Comparison of ENCODE assay signal across 18 mouse cellular contexts in genomic region chr7:16893612-16894011, GRCm38 (mm10). TPM values are rescaled to one million over a fixed set of nuclear protein-coding genes. Genes with fewer than 3 reads are reported as not detected.
DNase-seq lines count a peak whose midpoint lies in the region; ATAC-seq and TF ChIP-seq lines count a peak whose summit lies in the region.
"Had no signal": no experiment of that assay in that cellular context is flagged by ENCODE, and none has a peak within 500 bp of the region (broad histone marks: within the 10 kb centered on the region; RNA-seq: fewer than 3 reads in every experiment).

No protein-coding gene starts in this region.

- H3K27me3 ChIP-seq in hindbrain, embryonic 12.5 days: peaks cover 31% of the 10 kb centered on the region
- H3K27me3 ChIP-seq in hindbrain, postnatal 0 days (ENCODE audit: insufficient read depth, low read length): no peaks in the 10 kb centered on the region
- H3K27me3 ChIP-seq in stomach, embryonic 15.5 days (replicated peaks): 0 out of 2 replicates have a peak, but pooled peaks cover 4% of the 10 kb centered on the region
- H3K27me3 ChIP-seq in stomach, postnatal 0 days (ENCODE audit: control insufficient read depth, insufficient read depth, low read length): no peaks in the 10 kb centered on the region
- H3K27me3 ChIP-seq in midbrain, embryonic 14.5 days (ENCODE audit: control insufficient read depth, insufficient read depth, low read length): 0 out of 2 replicates have a peak, but pooled peaks cover 8% of the 10 kb centered on the region

- H3K4me1 ChIP-seq in hindbrain, embryonic 12.5 days: peaks cover 49% of the 10 kb centered on the region
- peaks cover 4% of the 10 kb centered on the region; the same call in 1 of the 2 replicates for H3K4me1 ChIP-seq in hindbrain, postnatal 0 days (ENCODE audit: insufficient read depth, low read length)
- peaks cover 25% of the 10 kb centered on the region for H3K4me1 ChIP-seq in stomach, embryonic 15.5 days
- no peaks in the 10 kb centered on the region; the same call in 1 of the 2 replicates for H3K4me1 ChIP-seq in stomach, postnatal 0 days (replicated peaks; ENCODE audit: control insufficient read depth, insufficient read depth)
- H3K4me1 ChIP-seq in midbrain, embryonic 14.5 days (ENCODE audit: control insufficient read depth, insufficient read depth, low read length): peaks cover 11% of the 10 kb centered on the region; the same call in 1 of the 2 replicates

- H3K9me3 ChIP-seq in hindbrain, embryonic 12.5 days (replicated peaks): no peaks in the 10 kb centered on the region
- no peaks in the 10 kb centered on the region for H3K9me3 ChIP-seq in hindbrain, postnatal 0 days (ENCODE audit: low read length)
- no peaks in the 10 kb centered on the region for H3K9me3 ChIP-seq in stomach, embryonic 15.5 days
- no peaks in the 10 kb centered on the region for H3K9me3 ChIP-seq in stomach, postnatal 0 days (ENCODE audit: control insufficient read depth, low read length)
- no peaks in the 10 kb centered on the region for H3K9me3 ChIP-seq in midbrain, embryonic 14.5 days (ENCODE audit: control insufficient read depth, low read length)
- H3K9me3 ChIP-seq: G1E; limb, embryonic 15.5 days had no signal

- WGBS in hindbrain, embryonic 12.5 days: 7% methylated on average over 6 of the region's 6 CpGs
- WGBS in hindbrain, postnatal 0 days: 9% methylated on average over 6 of the region's 6 CpGs
- WGBS in stomach, embryonic 15.5 days: 19% methylated on average over 6 of the region's 6 CpGs
- 29% methylated on average over 6 of the region's 6 CpGs for WGBS in stomach, postnatal 0 days
- WGBS in midbrain, embryonic 14.5 days: 5% methylated on average over 6 of the region's 6 CpGs

- no peak for ATAC-seq in hindbrain, embryonic 12.5 days (ENCODE audit: low FRiP score)
- ATAC-seq in hindbrain, postnatal 0 days: no peak
- no peak for ATAC-seq in stomach, embryonic 15.5 days (ENCODE audit: insufficient read depth, low FRiP score, low read depth)
- no peak for ATAC-seq in stomach, postnatal 0 days (ENCODE audit: low FRiP score, low TSS enrichment)
- ATAC-seq in midbrain, embryonic 14.5 days (ENCODE audit: low FRiP score, low TSS enrichment): no peak
- ATAC-seq: activated CD4-positive, CD25-positive, alpha-beta regulatory T cell, adult 4 months; inflammation-experienced regulatory T-cells, adult 6 months had no signal

- TF ChIP-seq EP300 in stomach, postnatal 0 days (optimal IDR thresholded peaks at IDR 0.05): no peak

- no peak overlapping the region for H3K9ac ChIP-seq in hindbrain, embryonic 12.5 days
- H3K9ac ChIP-seq in hindbrain, postnatal 0 days (replicated peaks; ENCODE audit: low read length): no peak overlapping the region
- no peak overlapping the region for H3K9ac ChIP-seq in stomach, embryonic 15.5 days
- no peak overlapping the region for H3K9ac ChIP-seq in stomach, postnatal 0 days (ENCODE audit: low read length)
- no peak overlapping the region for H3K9ac ChIP-seq in midbrain, embryonic 14.5 days (replicated peaks; ENCODE audit: low read length)
- H3K9ac ChIP-seq: limb, embryonic 15.5 days had no signal

- intact Hi-C loops in left cerebral cortex, adult 2 months (cut with DNase I): no loop called here

- H3K4me2 ChIP-seq in hindbrain, embryonic 12.5 days (replicated peaks): peak overlapping the region; percentile 60
- no peak overlapping the region for H3K4me2 ChIP-seq in hindbrain, postnatal 0 days (ENCODE audit: low read depth, low read length)
- peak overlapping the region; percentile 17; the same call in 1 of the 2 replicates for H3K4me2 ChIP-seq in stomach, embryonic 15.5 days
- no peak overlapping the region for H3K4me2 ChIP-seq in stomach, postnatal 0 days (replicated peaks; ENCODE audit: low read depth)
- peak overlapping the region; percentile 46; the same call in 1 of the 2 replicates for H3K4me2 ChIP-seq in midbrain, embryonic 14.5 days (ENCODE audit: low read length)

- no peak for TF ChIP-seq CTCF in hindbrain, postnatal 0 days (IDR thresholded peaks at IDR 0.05; ENCODE audit: low read depth)
- TF ChIP-seq CTCF in stomach, postnatal 0 days (IDR thresholded peaks at IDR 0.05; ENCODE audit: low read depth): no peak
- no peak for TF ChIP-seq CTCF in left cerebral cortex, adult 2 months (IDR thresholded peaks at IDR 0.05)

- H3K4me3 ChIP-seq in hindbrain, embryonic 12.5 days: peak overlapping the region; percentile 3; the same call in 1 of the 2 replicates
- no peak overlapping the region for H3K4me3 ChIP-seq in hindbrain, postnatal 0 days (ENCODE audit: low read length)
- no peak overlapping the region for H3K4me3 ChIP-seq in stomach, embryonic 15.5 days (replicated peaks)
- H3K4me3 ChIP-seq in stomach, postnatal 0 days (ENCODE audit: low read depth, low read length): no peak overlapping the region
- H3K4me3 ChIP-seq in midbrain, embryonic 14.5 days (replicated peaks; ENCODE audit: low read depth, low read length): peak overlapping the region; percentile 9; the same call in 1 of the 2 replicates
- H3K4me3 ChIP-seq in left cerebral cortex, adult 2 months: no peak overlapping the region
- H3K4me3 ChIP-seq: erythroblast, embryonic 14.5 days had no signal

- no peak overlapping the region for H3K27ac ChIP-seq in hindbrain, embryonic 12.5 days
- no peak overlapping the region for H3K27ac ChIP-seq in hindbrain, postnatal 0 days
- no peak overlapping the region for H3K27ac ChIP-seq in stomach, embryonic 15.5 days
- no peak overlapping the region for H3K27ac ChIP-seq in stomach, postnatal 0 days (replicated peaks)
- H3K27ac ChIP-seq in midbrain, embryonic 14.5 days (replicated peaks; ENCODE audit: low read depth, low read length): peak overlapping the region; percentile 63; the same call in 1 of the 2 replicates
- H3K27ac ChIP-seq in left cerebral cortex, adult 2 months: no peak overlapping the region
- H3K27ac ChIP-seq: limb, embryonic 15.5 days had no signal

- no peaks in the 10 kb centered on the region for H3K36me3 ChIP-seq in hindbrain, embryonic 12.5 days
- H3K36me3 ChIP-seq in hindbrain, postnatal 0 days (ENCODE audit: insufficient read depth, low read length): no peaks in the 10 kb centered on the region
- no peaks in the 10 kb centered on the region for H3K36me3 ChIP-seq in stomach, embryonic 15.5 days
- no peaks in the 10 kb centered on the region for H3K36me3 ChIP-seq in stomach, postnatal 0 days (ENCODE audit: control insufficient read depth, insufficient read depth, low read length)
- H3K36me3 ChIP-seq in midbrain, embryonic 14.5 days (ENCODE audit: control insufficient read depth, insufficient read depth, low read length): no peaks in the 10 kb centered on the region
- H3K36me3 ChIP-seq: G1E had no signal

- peak; percentile 58 for DNase-seq in cerebellum, adult 9-11 months
- no peak for DNase-seq in cerebellum, adult 9-10 months
- no peak for DNase-seq in hindbrain, postnatal 0 days (ENCODE audit: low spot score)
- DNase-seq in stomach, postnatal 0 days (ENCODE audit: low spot score): no peak
- DNase-seq in midbrain, embryonic 14.5 days: no peak
- no peak for DNase-seq in left cerebral cortex, adult 2 months (ENCODE audit: extremely low spot score in 1 of 2, low spot score in 2 of 2)
- DNase-seq: cerebellum, postnatal 25 days; gastrocnemius, postnatal 36 days had no signal

RNA-seq across cellular contexts. Expression of gene Gng8, which starts 2.0 kb away (rescaled TPM):
- polyA plus RNA-seq in hindbrain, embryonic 12.5 days (2016; fragmentation: Nextera tagmentation; extraction: Ambion mirVana): 12.1 and 13.6 TPM in 2 replicates
- 4.1 TPM in 1 of 2 replicates, not detected in the other for total RNA-seq in hindbrain, postnatal 0 days (2014; rRNA removed)
- polyA plus RNA-seq in hindbrain, postnatal 0 days (2015; fragmentation: Nextera tagmentation; extraction: Ambion mirVana): 0.62 and 4.7 TPM in 2 replicates
- polyA plus RNA-seq in stomach, embryonic 15.5 days (2015; fragmentation: Nextera tagmentation; extraction: Ambion mirVana): 8.9 and 9.8 TPM in 2 replicates
- 7.3 and 7.4 TPM in 2 replicates for polyA plus RNA-seq in stomach, postnatal 0 days (2015; fragmentation: Nextera tagmentation; extraction: Ambion mirVana)
- 11.7 and 17.2 TPM in 2 replicates for polyA plus RNA-seq in midbrain, embryonic 14.5 days (2014; fragmentation: Nextera tagmentation; extraction: Ambion mirVana)
- total RNA-seq in left cerebral cortex, adult 2 months (2021): 1 to 10 TPM; 1.8 to 2.7 TPM
- total RNA-seq: G1E; megakaryocyte progenitor cell, adult 5-6 weeks had no signal
- polyA plus RNA-seq: activated CD4-positive, CD25-positive, alpha-beta regulatory T cell, adult 4 months; erythroblast, embryonic 14.5 days; G1E; inflammation-experienced regulatory T-cells, adult 6 months had no signal

RNA-seq across cellular contexts. Expression of gene Ptgir, which starts 12.7 kb away (rescaled TPM):
- 1.6 and 2.1 TPM in 2 replicates for polyA plus RNA-seq in hindbrain, embryonic 12.5 days (2016; fragmentation: Nextera tagmentation; extraction: Ambion mirVana)
- 0.18 and 0.21 TPM in 2 replicates for total RNA-seq in hindbrain, postnatal 0 days (2014; rRNA removed)
- 0.05 TPM in 2 replicates for polyA plus RNA-seq in hindbrain, postnatal 0 days (2015; fragmentation: Nextera tagmentation; extraction: Ambion mirVana)
- polyA plus RNA-seq in stomach, embryonic 15.5 days (2015; fragmentation: Nextera tagmentation; extraction: Ambion mirVana): 2.4 and 2.5 TPM in 2 replicates
- 1.5 and 1.6 TPM in 2 replicates for polyA plus RNA-seq in stomach, postnatal 0 days (2015; fragmentation: Nextera tagmentation; extraction: Ambion mirVana)
- polyA plus RNA-seq in midbrain, embryonic 14.5 days (2014; fragmentation: Nextera tagmentation; extraction: Ambion mirVana): 0.16 and 0.30 TPM in 2 replicates
- total RNA-seq in left cerebral cortex, adult 2 months (2021): under 1 TPM; 0.11 to 0.21 TPM
- total RNA-seq: layer of hippocampus, adult 8-10 months had no signal
- polyA plus RNA-seq: neural tube, embryonic 14.5 days had no signal

RNA-seq across cellular contexts. Expression of gene Dact3, which starts 18.5 kb away (rescaled TPM):
- 9.0 and 10.4 TPM in 2 replicates for polyA plus RNA-seq in hindbrain, embryonic 12.5 days (2016; fragmentation: Nextera tagmentation; extraction: Ambion mirVana)
- 85.9 and 95.6 TPM in 2 replicates for total RNA-seq in hindbrain, postnatal 0 days (2014; rRNA removed)
- 7.2 TPM in 2 replicates for polyA plus RNA-seq in hindbrain, postnatal 0 days (2015; fragmentation: Nextera tagmentation; extraction: Ambion mirVana)
- polyA plus RNA-seq in stomach, embryonic 15.5 days (2015; fragmentation: Nextera tagmentation; extraction: Ambion mirVana): 3.9 and 4.6 TPM in 2 replicates
- 3.5 and 5.1 TPM in 2 replicates for polyA plus RNA-seq in stomach, postnatal 0 days (2015; fragmentation: Nextera tagmentation; extraction: Ambion mirVana)
- polyA plus RNA-seq in midbrain, embryonic 14.5 days (2014; fragmentation: Nextera tagmentation; extraction: Ambion mirVana): 4.9 and 6.2 TPM in 2 replicates
- 100 to 1,000 TPM; 188 to 196 TPM for total RNA-seq in left cerebral cortex, adult 2 months (2021)
- polyA plus RNA-seq: activated CD4-positive, CD25-positive, alpha-beta regulatory T cell, adult 4 months; inflammation-experienced regulatory T-cells, adult 6 months had no signal

RNA-seq across cellular contexts. Expression of gene Calm3, which starts 30.3 kb away (rescaled TPM):
- polyA plus RNA-seq in hindbrain, embryonic 12.5 days (2016; fragmentation: Nextera tagmentation; extraction: Ambion mirVana): 185 and 210 TPM in 2 replicates
- 1,865 and 2,018 TPM in 2 replicates for total RNA-seq in hindbrain, postnatal 0 days (2014; rRNA removed)
- 435 and 441 TPM in 2 replicates for polyA plus RNA-seq in hindbrain, postnatal 0 days (2015; fragmentation: Nextera tagmentation; extraction: Ambion mirVana)
- 101 and 113 TPM in 2 replicates for polyA plus RNA-seq in stomach, embryonic 15.5 days (2015; fragmentation: Nextera tagmentation; extraction: Ambion mirVana)
- 49.1 and 58.7 TPM in 2 replicates for polyA plus RNA-seq in stomach, postnatal 0 days (2015; fragmentation: Nextera tagmentation; extraction: Ambion mirVana)
- 494 and 652 TPM in 2 replicates for polyA plus RNA-seq in midbrain, embryonic 14.5 days (2014; fragmentation: Nextera tagmentation; extraction: Ambion mirVana)
- total RNA-seq in left cerebral cortex, adult 2 months (2021): 1,000 to 10,000 TPM; 1,732 to 1,834 TPM

RNA-seq across cellular contexts. Expression of gene Pnmal2, which starts 50.9 kb away (rescaled TPM):
- 55.6 and 60.3 TPM in 2 replicates for polyA plus RNA-seq in hindbrain, embryonic 12.5 days (2016; fragmentation: Nextera tagmentation; extraction: Ambion mirVana)
- 106 and 118 TPM in 2 replicates for total RNA-seq in hindbrain, postnatal 0 days (2014; rRNA removed)
- polyA plus RNA-seq in hindbrain, postnatal 0 days (2015; fragmentation: Nextera tagmentation; extraction: Ambion mirVana): 138 and 139 TPM in 2 replicates
- 10.2 and 12.7 TPM in 2 replicates for polyA plus RNA-seq in stomach, embryonic 15.5 days (2015; fragmentation: Nextera tagmentation; extraction: Ambion mirVana)
- polyA plus RNA-seq in stomach, postnatal 0 days (2015; fragmentation: Nextera tagmentation; extraction: Ambion mirVana): 4.7 and 4.8 TPM in 2 replicates
- 115 and 116 TPM in 2 replicates for polyA plus RNA-seq in midbrain, embryonic 14.5 days (2014; fragmentation: Nextera tagmentation; extraction: Ambion mirVana)
- total RNA-seq in left cerebral cortex, adult 2 months (2021): 100 to 1,000 TPM; 304 to 311 TPM
- total RNA-seq: megakaryocyte progenitor cell, adult 5-6 weeks had no signal
- polyA plus RNA-seq: activated CD4-positive, CD25-positive, alpha-beta regulatory T cell, adult 4 months; erythroblast, embryonic 14.5 days; G1E; inflammation-experienced regulatory T-cells, adult 6 months had no signal

Comparison
In these comparisons a context has a peak if more than half of its experiments do, and no peak if none do; other contexts are left out.
1. H3K4me2 ChIP-seq: peak in hindbrain, embryonic 12.5 days (single experiment), stomach, embryonic 15.5 days (single experiment) and midbrain, embryonic 14.5 days (single experiment); none in hindbrain, postnatal 0 days (single experiment) and stomach, postnatal 0 days (single experiment).
2. H3K4me3 ChIP-seq: peak in hindbrain, embryonic 12.5 days (single experiment) and midbrain, embryonic 14.5 days (single experiment); none in hindbrain, postnatal 0 days (single experiment), stomach, embryonic 15.5 days (single experiment), stomach, postnatal 0 days (single experiment) and left cerebral cortex, adult 2 months (single experiment).